Mouse (Mus musculus): Measurements from ENCODE around the gene Smdt1. TPM values are rescaled to one million over a fixed set of nuclear protein-coding genes. Genes with fewer than 3 reads are reported as not detected.
"Not testable (repeated sequence)": the region's sequence is repeated elsewhere in the genome, so short reads cannot be mapped to it uniquely, and the experiment has no call there.

The Smdt1 gene
- polyA plus RNA-seq, 1 experiment, result 206 TPM

DNA sequence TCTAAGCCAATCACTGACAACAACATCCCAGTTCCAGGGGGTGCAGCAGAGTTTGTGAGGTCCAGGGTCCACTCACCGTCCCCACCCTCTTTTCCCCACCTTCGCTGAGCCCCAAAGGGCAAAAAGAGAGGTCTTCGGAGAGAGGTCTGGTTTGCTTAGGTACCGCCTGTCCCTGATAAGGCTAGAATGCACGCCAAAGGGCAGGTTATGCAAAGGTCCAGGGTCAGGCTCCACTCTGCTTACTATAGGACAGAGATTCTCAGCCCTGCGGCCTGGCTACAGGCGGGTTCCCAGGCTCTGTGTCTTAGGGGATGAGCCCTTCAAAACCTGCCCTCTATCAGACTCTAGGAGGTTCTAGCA lies 40.7 kb downstream of the Smdt1 start:
- no peak overlapping the region; the same call in 1 of the 2 replicates for H3K4me3 ChIP-seq (ENCODE audit: insufficient read depth, low read length)
- no peak overlapping the region for H3K27ac ChIP-seq (ENCODE audit: insufficient read depth, low read depth, low read length)
- H3K4me1 ChIP-seq (ENCODE audit: control insufficient read depth, insufficient read depth, low read length), result 0 out of 2 replicates have a peak, but pooled peaks cover 3% of the 10 kb centered on the region
- no peak for TF ChIP-seq POLR2A (IDR thresholded peaks at IDR 0.05; ENCODE audit: borderline replicate concordance, low read depth, low read length)
- no peak for TF ChIP-seq CTCF (IDR thresholded peaks at IDR 0.05; ENCODE audit: low read depth, low read length)

DNA sequence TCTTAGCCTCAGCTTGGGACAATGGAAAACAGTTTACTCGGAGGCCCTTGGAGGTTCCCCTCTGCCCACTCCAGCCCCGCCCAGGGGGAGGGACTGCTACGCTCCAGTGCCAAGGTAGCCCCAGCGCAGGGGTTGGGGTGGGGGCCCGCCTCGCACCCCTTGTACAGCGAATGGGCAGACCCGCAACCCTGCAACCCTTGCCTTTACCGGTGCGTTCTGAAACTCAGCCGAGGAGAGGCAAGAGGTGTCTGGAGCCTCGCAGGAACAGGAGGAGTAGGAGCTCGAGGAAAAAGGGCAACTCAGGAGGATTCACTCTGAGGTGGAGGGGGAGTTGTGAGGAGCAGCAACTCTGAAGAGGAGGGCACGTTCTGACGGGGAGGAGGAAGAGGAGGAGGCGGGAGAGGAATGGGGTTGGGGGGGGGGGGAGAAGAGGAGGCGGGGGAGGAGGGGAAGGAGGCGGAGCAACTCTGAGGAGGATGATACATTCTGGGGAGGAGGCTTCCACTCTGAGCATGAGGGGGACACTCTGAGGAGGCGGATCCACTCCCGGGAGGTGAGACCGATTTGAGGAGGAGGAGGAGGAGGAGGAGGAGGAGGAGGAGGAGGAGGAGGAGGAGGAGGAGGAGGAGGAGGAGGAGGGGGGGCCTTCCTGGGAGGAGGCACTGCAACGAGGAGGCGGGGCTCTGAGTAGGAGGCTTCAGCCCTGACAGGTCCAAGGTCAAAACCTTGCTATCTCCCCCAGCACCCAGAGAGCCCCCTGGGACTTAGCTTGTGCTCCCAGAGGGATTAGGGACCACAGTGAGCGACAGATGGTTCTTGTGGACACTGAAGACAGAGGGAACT lies 41.3 kb downstream of the Smdt1 start, which contains the start of gene Cyp2d22:
Cyp2d22 (minus strand) TSS at position 390 of the 843 bp plus-strand sequence.
- Histone ChIP-seq H3K4me3 (ENCODE audit: insufficient read depth, low read length) (peak within 1 kb of the TSS; percentile 59), H3K27ac (ENCODE audit: insufficient read depth, low read depth, low read length) (no peak within 1 kb of the TSS), H3K4me1 (ENCODE audit: control insufficient read depth, insufficient read depth, low read length) (0 out of 2 replicates have a peak, but pooled peaks cover 3% of the 10 kb centered on the region)
- TF ChIP-seq CTCF (IDR thresholded peaks at IDR 0.05; ENCODE audit: low read depth, low read length), result no peak
- no peak for TF ChIP-seq POLR2A (IDR thresholded peaks at IDR 0.05; ENCODE audit: borderline replicate concordance, low read depth, low read length)

DNA sequence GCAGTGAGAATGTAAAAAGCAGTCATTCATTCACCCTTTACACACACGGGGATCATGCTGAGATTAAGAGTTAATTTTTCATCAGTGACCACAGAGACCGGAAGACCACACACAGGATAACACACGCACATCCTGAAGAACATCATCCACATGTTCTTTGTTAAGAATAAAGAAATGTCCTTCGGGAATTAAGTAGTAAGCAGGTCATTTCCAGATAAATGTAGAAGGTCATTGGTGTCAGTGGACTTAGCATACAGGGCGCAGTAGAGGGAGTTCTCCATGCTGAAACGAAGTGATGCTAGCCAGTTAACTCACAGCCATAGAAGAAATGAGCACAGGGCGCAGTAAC lies 41.9 kb downstream of the Smdt1 start:
- Histone ChIP-seq H3K27ac (ENCODE audit: insufficient read depth, low read depth, low read length) (no peak overlapping the region), H3K4me1 (ENCODE audit: control insufficient read depth, insufficient read depth, low read length) (0 out of 2 replicates have a peak, but pooled peaks cover 3% of the 10 kb centered on the region), H3K4me3 (ENCODE audit: insufficient read depth, low read length) (no peak overlapping the region)
- TF ChIP-seq POLR2A (IDR thresholded peaks at IDR 0.05; ENCODE audit: borderline replicate concordance, low read depth, low read length) (no peak), CTCF (IDR thresholded peaks at IDR 0.05; ENCODE audit: low read depth, low read length) (no peak)

DNA sequence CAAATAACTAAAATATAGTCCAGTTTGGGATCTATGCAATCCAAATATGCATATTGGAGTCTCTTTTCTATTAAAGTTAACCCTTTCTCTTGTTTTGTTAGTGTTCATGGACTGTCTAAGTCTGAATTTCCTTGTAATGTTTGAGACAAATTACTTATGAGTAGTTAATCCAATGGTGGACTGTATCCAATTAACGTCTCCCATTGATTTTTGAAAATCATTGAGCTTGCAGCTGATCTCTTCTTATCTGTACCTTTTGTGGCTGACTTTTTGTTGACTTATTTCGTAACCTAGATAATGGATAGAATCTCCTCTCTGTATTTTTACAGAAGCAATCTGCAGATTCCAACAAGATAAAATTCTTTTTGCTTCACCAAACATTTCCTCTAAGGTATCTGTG lies 43.7 kb downstream of the Smdt1 start:
- Histone ChIP-seq H3K4me1 (ENCODE audit: control insufficient read depth, insufficient read depth, low read length) (0 out of 2 replicates have a peak, but pooled peaks cover 3% of the 10 kb centered on the region), H3K4me3 (ENCODE audit: insufficient read depth, low read length) (no peak overlapping the region), H3K27ac (ENCODE audit: insufficient read depth, low read depth, low read length) (no peak overlapping the region)
- TF ChIP-seq CTCF (IDR thresholded peaks at IDR 0.05; ENCODE audit: low read depth, low read length), result no peak

DNA sequence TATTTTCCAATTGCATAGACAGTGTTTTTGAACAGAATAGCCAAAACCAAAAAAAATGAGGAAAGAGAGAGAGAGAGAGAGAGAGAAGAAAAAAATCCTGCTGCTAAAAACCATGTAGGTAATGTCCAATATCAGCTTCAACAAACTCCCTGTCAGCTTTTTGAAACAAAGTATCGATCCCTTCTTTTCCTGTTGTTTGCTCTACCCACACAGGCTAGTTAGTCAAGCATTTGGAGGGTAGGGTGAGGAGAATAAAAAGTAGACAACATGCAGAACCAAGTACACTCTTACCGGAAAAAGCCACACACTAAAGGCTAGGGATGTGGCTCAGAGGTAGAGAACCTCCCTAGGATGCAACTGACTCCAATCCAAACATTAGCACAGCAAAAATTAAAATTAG lies 47.0 kb downstream of the Smdt1 start:
- H3K27ac ChIP-seq (ENCODE audit: insufficient read depth, low read depth, low read length), result no peak overlapping the region
- no peaks in the 10 kb centered on the region for H3K4me1 ChIP-seq (ENCODE audit: control insufficient read depth, insufficient read depth, low read length)
- TF ChIP-seq POLR2A (IDR thresholded peaks at IDR 0.05; ENCODE audit: borderline replicate concordance, low read depth, low read length) (no peak), CTCF (IDR thresholded peaks at IDR 0.05; ENCODE audit: low read depth, low read length) (no peak)
- no peak overlapping the region for H3K4me3 ChIP-seq (ENCODE audit: insufficient read depth, low read length)

DNA sequence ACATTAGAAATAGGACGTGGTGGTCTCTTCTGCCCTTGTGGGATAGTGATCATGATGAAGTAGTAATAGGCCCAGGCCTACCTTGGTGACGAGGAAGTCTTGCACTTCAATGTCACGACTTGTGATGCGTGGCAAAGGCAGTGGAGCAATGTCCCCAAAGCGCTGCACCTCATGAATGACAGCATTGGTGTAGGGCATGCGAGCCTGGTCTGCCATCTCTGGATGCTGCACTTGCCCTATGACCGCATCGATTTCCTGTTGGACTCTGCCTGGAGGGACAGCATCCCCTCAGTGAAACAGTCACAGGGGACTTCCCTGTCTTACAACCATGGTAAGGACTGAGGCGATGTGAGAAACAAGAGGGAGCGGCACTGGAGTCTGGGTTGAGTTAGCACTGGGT lies 51.2 kb downstream of the Smdt1 start:
- H3K4me3 ChIP-seq (ENCODE audit: insufficient read depth, low read length); H3K27ac ChIP-seq (ENCODE audit: insufficient read depth, low read depth, low read length); H3K4me1 ChIP-seq (ENCODE audit: control insufficient read depth, insufficient read depth, low read length): not testable (repeated sequence)

DNA sequence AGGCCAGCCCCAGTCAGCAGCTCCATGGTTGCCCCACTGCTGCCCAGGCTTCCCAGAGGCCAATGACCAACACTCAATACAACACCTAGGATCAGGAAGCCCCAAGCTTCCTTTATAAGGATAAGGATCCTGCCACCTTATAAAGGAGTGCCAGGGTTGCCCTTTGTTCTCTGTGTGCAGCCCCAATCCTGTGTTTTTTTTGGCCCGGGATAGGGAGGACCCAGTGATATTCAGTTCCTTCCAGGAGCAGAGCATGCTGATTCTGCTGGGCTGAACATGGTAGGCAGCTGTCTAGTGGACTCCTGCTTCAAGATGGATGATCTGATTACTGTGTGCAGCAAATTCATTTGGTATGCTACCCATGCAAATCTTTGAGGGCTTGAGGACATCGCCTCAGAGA lies 55.2 kb downstream of the Smdt1 start, which contains the start of gene Cyp2d11:
Cyp2d11 (minus strand) TSS at position 101 of the 400 bp plus-strand sequence.
- not testable (repeated sequence) for H3K4me3 ChIP-seq (ENCODE audit: insufficient read depth, low read length); H3K27ac ChIP-seq (ENCODE audit: insufficient read depth, low read depth, low read length); H3K4me1 ChIP-seq (ENCODE audit: control insufficient read depth, insufficient read depth, low read length)

DNA sequence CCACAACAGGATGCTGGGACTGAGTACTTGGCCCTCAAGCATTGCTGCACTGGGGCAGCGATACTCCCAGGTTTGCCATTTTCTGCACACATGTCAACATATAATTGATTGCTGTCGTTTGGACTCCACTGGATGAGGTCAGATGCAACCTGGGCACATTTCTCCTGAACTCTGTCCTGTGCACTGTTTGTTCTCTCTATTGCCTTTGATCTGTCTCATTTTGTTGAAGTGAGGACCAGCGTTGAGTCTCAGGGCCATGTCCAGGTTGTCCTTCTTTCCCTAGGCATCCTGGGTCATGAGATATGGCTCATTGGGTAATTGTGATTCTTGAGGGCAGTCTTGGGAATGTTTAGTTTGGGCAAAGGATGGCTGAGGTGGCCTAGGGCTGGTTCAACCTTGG lies 57.2 kb downstream of the Smdt1 start:
- H3K4me1 ChIP-seq (ENCODE audit: control insufficient read depth, insufficient read depth, low read length); H3K27ac ChIP-seq (ENCODE audit: insufficient read depth, low read depth, low read length); H3K4me3 ChIP-seq (ENCODE audit: insufficient read depth, low read length): not testable (repeated sequence)

Other genes starting within 250 kb of the Smdt1 start
- 13.6 and 14.7 TPM in 2 replicates for gene Ccdc134, start 211.0 kb upstream of the Smdt1 start, polyA plus RNA-seq (2012; ENCODE audit: insufficient read depth, insufficient read length, missing spikeins)
- gene Srebf2, start 191.8 kb upstream of the Smdt1 start, polyA plus RNA-seq (2012; ENCODE audit: insufficient read depth, insufficient read length, missing spikeins), result 53.3 and 63.9 TPM in 2 replicates
- gene Shisa8, start 126.1 kb upstream of the Smdt1 start, polyA plus RNA-seq (2012; ENCODE audit: insufficient read depth, insufficient read length, missing spikeins), result not detected in 2 replicates
- not detected in 2 replicates for gene Tnfrsf13c, start 114.6 kb upstream of the Smdt1 start, polyA plus RNA-seq (2012; ENCODE audit: insufficient read depth, insufficient read length, missing spikeins)
- 10.2 and 10.7 TPM in 2 replicates for gene Cenpm, start 94.2 kb upstream of the Smdt1 start, polyA plus RNA-seq (2012; ENCODE audit: insufficient read depth, insufficient read length, missing spikeins)
- gene 1500009C09Rik, start 86.6 kb upstream of the Smdt1 start, polyA plus RNA-seq (2012; ENCODE audit: insufficient read depth, insufficient read length, missing spikeins), result not detected in 2 replicates
- not detected in 2 replicates for gene Sept3, start 64.1 kb upstream of the Smdt1 start, polyA plus RNA-seq (2012; ENCODE audit: insufficient read depth, insufficient read length, missing spikeins)
- not detected in 2 replicates for gene Wbp2nl, start 40.0 kb upstream of the Smdt1 start, polyA plus RNA-seq (2012; ENCODE audit: insufficient read depth, insufficient read length, missing spikeins)
- gene Naga, start within 50 bp of the Smdt1 start, polyA plus RNA-seq (2012; ENCODE audit: insufficient read depth, insufficient read length, missing spikeins), result 168 and 171 TPM in 2 replicates
- 2.5 and 5.3 TPM in 2 replicates for gene Pheta2, start within 50 bp of the Smdt1 start, polyA plus RNA-seq (2012; ENCODE audit: insufficient read depth, insufficient read length, missing spikeins)
- 315 and 361 TPM in 2 replicates for gene Ndufa6, start 15.4 kb downstream of the Smdt1 start, polyA plus RNA-seq (2012; ENCODE audit: insufficient read depth, insufficient read length, missing spikeins)
- gene Cyp2d22, start 41.3 kb downstream of the Smdt1 start, polyA plus RNA-seq (2012; ENCODE audit: insufficient read depth, insufficient read length, missing spikeins), result 0.39 and 0.78 TPM in 2 replicates
- gene Cyp2d11, start 55.1 kb downstream of the Smdt1 start, polyA plus RNA-seq (2012; ENCODE audit: insufficient read depth, insufficient read length, missing spikeins), result not detected in 2 replicates
- not detected in 2 replicates for gene Cyp2d10, start 68.2 kb downstream of the Smdt1 start, polyA plus RNA-seq (2012; ENCODE audit: insufficient read depth, insufficient read length, missing spikeins)
- gene Cyp2d9, start 94.5 kb downstream of the Smdt1 start, polyA plus RNA-seq (2012; ENCODE audit: insufficient read depth, insufficient read length, missing spikeins), result not detected in 2 replicates
- gene Cyp2d12, start 216.1 kb downstream of the Smdt1 start, polyA plus RNA-seq (2012; ENCODE audit: insufficient read depth, insufficient read length, missing spikeins), result not detected in 2 replicates

All from bone marrow macrophage, adult 2 months (primary cell).